Mouse (Mus musculus): Measurements from ENCODE around the gene Hoxa5.

The Hoxa5 gene

DNA sequence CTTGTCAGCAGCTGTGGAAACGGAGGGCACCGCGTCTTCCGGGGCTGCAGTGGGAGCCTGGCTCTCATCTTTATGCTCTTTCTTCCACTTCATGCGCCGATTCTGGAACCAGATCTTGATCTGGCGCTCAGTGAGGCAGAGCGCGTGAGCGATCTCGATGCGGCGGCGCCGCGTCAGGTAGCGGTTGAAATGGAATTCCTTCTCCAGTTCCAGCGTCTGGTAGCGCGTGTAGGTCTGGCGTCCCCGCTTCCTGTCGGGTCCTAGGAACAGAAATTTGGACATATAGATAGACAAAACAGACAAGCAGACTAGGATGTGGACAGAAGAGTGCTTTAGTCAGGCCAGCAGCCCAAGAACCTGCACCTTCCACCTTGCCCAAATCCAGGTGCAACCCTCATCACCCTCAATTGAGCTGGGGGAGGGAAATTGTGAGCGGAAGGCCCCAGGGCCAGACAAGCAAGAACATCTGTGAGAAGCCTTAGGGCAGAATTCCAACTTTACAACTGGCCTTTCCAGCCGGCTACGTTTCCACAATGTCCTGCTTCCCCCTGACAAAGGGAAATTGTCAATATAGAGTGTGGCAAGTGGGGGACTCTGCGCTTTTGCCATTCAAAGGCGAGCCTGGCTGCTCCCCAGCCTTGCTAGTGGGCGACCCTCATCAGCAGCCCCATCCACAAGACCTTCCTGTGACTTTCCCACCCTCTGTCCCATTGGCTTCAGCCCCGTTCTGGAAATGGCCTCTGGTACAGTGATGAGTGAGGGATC is 11.6 kb upstream of the Hoxa5 start:
- DNase-seq (ENCODE audit: low read depth, low spot score): no peak

DNA sequence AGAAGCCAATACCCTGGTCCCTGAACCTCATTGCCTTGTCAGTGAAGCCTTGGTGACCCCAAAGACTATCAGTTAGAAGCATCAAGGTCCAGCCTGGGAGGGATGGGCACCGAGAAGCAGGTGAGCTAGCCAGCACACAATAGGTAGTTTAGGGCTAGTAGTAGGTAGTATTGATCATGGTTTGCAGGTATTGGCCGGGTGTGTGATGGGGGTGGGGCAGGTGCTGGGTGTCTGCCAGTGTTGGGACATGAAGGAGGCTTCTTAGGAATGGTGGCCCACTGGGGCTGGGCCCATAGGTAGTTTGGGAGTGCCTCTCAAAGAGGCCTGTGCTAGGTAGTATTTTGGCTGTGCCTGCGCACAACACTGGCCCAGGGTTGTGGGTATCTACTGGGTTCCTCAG is 10.7 kb upstream of the Hoxa5 start:
- DNase-seq (ENCODE audit: low read depth, low spot score): no peak

DNA sequence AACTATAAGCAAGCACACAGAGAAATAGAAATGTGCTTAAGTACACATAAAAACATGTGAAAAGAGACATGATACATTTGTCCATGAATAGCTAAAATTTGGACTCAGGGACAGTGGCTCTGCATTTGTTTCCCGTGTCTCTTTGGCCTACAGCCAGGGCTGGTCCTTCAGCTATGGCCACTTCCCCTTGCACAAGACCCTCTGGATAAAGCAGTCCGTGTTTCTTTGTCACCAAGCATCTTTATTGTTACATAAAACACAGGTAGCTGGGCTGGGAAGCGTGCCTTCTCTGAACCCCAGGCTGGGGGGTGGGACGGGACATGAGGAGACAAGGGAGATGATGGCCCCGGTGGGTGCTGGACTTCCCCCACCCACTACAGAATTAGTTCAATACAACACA is 9.9 kb upstream of the Hoxa5 start:
- no peak for DNase-seq (ENCODE audit: low read depth, low spot score)

DNA sequence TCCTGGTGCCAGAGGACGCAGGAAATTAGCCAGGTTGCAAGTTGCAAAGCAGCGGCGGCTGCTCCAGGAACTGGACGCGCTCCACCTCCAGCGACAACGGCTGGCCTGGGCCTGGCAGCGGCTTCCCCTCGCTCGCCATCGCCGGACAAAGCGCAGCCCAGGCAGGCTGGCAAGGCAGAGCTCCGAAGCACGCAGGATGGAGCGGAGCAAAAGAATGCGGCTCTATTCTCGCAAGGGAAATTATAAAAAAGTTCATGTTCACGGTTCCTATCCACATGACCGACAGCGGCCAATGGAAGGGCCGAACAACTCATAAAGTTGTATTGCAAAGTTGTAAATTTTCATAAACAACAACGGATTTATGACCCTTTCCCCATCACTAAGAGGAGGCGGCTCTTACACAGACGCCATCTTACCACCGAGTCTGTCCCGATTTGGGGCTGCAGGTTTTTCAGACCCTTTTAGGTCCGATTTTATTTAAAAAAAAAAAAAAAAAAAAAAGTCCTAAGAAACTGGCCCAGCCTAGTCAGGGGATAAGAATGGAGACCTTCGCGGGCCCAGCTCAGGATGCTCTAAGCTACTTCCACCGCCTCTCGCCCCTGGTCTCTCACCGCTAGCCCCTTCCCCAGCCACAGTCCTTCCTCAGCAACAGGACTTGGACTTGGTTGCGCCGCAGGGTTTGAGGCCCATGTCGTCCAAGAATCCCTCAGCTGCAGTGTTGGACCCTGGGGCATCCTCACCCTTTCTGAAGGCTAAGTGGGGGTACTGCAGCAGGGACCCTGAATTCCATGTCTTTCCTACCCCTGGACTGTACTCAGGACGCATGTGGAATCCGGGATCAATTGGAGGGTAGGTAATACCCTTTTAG is 9.0 kb upstream of the Hoxa5 start, which contains the start of the genes Hoxa3 and Gm28308:
Gene Hoxa3, minus strand, starts transcription at position 218 of the 868 bp plus-strand sequence.
Gene Gm28308, minus strand, starts transcription at position 221 of the 868 bp plus-strand sequence.
- no peak for DNase-seq (ENCODE audit: low read depth, low spot score)

DNA sequence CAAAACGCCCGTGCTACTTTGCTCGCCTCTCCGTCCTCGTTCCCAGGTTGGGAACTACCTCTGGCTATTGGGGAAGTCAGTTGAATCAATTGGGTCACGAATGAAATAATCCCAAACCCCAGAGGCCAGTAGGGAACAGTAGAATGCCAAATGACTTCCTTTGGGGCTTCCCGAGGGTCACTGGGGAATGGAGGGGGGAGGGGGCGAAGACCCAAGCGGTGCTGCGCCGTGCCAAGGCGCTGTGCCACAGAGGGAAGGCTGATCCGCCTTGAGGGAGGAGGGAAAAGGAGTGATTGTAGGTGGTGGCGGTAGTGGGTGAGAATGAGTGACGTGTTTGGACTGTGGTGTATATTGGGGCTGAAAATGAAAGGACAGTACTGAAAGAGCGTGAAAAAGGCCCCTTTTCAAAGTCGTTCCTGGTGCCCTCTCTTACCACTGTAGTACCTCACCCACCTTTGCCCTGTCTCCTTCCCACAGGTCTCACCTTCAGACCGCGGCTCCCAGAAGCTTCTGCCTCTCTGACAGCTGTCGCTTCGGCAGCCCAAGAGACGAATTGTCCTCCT is 8.2 kb upstream of the Hoxa5 start:
- no peak for DNase-seq (ENCODE audit: low read depth, low spot score)

DNA sequence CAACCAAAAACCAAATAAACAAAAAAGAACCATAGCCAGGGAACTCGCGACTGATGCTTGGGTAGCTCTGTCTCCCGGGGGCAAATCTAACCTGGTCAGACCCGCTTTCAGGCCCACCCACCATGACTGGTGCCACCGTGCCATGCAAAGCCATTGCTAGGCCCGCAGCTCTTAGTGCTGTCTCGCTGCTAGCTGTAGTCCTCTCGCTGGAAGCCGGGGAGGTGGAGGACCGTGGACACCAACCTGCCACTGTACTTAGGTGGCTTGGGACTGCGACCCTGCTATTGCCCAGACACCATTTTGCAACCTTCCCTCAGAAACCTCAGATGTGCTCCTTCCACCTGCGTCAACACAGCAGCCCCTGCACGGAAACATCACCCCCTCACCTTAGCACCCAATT is 7.6 kb upstream of the Hoxa5 start:
- no peak for DNase-seq (ENCODE audit: low read depth, low spot score)

DNA sequence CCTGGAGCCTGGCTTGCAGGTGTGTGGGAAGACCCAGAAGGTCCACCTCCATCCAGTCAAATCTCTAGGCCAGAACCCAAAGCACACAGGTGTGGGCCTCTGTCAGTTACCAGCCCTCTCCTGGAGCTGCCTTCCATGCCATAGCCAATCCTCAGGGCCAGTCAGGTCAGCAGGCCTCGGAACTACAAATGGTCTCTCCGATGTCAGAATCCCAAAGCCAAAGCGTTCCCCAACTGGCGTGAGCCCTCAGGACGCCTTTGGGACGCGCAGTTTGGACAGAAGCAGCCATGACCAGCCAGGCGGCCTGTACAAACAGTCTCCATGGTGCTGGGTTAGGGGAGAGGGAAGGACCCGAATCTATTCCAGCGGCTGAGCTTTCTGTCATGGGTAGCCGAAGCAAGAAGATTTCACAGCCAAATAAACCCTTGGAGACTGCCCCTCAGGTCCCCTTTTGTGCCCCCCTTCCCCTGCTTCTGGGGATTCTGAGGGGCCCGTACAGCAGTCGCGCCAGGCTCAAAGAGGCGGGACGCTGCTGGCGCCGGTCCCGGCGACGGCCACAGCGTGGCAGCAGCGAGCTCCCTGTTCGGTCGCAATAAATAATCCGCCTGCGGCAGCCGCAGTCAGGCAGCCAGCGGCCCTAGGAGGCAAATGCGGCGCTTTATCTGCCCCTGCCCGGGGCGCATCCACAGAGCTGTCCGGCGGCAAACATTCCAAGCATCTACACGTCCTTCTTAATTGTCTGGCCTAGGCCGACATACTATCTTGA is 7.0 kb upstream of the Hoxa5 start:
- no peak for DNase-seq (ENCODE audit: low read depth, low spot score)

DNA sequence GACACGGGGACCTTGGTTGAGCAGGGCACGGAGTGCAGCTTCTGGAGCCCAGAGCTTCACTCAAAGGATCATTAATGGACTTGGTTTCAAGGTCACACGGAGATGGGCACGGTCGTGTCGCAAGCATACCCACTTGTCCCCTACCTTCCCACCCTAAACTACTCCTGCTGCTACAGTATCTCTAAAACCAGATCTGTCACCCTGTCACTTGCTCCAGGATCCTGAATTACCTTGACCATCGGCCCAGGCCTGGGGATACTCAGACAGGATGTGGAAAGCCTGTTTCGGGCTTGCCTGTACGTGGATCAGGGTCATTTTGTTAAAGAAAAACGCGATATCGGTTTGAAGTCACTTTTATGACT is 5.3 kb upstream of the Hoxa5 start:
- no peak for DNase-seq (ENCODE audit: low read depth, low spot score)

DNA sequence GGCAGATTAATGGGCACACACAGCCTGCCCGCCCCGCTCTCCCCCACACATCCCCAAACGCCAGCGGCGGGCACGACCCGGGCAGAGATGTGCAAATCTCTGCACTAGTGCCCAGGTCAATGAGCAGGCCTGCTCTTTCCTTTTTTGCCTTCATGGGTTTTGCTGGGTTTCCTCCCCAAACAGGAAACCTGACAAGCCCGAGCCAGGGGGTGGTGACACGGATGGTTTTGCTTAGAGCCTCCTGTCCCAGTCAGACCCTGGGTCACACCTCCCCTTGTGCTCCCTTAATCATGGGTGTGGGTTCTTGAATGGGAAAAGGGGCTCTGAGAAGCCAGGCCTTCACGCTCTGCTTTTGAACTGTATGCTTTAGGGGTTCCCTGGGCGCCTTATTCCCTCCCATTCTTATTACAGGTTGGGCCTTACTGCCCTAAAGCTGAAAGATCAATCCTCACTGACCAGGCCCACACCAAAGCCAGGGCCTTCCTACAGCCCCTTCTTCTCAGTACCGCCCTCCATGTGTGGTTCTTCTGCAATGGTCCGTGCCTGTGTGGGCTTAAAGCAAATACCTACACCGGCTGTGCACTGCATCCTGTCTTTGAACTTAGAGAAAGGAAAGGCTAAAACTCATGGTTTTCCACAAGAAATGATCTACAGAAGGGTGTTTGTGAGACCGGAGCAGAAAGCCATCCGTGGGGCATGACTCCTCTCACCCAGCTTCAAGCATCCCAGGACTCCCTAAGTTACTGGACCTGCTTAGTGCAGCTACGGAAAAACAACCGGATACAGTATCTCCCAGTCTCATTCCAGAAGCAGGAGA is 4.7 kb upstream of the Hoxa5 start:
- no peak for DNase-seq (ENCODE audit: low read depth, low spot score)

DNA sequence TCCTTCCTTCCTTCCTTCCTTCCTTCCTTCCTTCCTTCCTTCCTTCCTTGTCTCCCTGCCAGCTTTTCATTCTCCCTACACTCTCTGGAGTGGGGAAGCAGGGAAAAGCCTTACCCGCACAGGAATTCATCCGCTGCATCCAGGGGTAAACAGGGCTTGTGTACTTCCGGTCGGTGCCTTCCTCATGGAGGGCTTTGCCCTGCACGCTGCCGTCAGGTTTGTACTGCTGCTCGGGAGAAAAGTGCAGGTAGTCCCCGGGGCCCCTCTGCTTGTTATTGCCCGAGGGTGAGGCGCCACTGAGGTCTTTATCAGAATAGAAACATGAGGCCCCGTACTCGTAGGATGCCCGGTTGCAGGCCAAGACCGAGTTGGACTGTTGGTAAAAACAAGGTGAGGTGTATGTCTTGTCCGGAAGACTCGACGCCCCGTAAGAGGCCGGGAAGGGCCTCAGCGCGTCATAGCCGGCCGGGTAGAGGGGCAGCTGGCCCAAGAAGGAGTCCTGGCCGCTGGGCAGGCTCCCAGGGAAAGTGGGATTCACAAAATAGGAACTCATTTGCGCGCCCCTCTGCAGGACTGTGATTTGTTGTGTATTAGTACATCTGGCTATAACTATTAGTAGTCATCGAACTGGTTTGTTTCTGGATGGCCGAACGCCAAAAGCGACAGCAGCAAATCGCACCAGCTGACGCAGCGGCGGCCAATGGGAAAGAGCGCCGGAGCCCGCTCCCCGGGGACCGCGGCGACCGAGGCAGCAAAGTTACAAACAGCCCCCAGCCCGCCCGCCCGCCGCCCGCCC is 3.9 kb upstream of the Hoxa5 start, which contains the start of gene Hoxa6:
Gene Hoxa6, minus strand, starts transcription at position 651 of the 796 bp plus-strand sequence.
- no peak for DNase-seq (ENCODE audit: low read depth, low spot score)

DNA sequence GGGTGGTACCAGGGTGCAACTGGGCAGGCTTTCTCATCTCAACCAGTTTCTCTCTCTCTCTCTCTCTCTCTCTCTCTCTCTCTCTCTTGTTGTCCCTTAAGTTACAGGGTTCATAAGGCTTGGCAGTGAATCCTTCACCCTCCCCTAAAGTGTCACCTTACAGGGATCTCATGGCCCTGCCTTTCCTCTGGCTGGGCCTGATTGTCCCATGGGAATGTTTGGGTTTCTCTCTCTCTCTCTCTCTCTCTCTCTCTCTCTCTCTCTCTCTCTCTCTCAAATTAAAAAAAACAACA is 3.2 kb upstream of the Hoxa5 start:
- DNase-seq (ENCODE audit: low read depth, low spot score): no peak

DNA sequence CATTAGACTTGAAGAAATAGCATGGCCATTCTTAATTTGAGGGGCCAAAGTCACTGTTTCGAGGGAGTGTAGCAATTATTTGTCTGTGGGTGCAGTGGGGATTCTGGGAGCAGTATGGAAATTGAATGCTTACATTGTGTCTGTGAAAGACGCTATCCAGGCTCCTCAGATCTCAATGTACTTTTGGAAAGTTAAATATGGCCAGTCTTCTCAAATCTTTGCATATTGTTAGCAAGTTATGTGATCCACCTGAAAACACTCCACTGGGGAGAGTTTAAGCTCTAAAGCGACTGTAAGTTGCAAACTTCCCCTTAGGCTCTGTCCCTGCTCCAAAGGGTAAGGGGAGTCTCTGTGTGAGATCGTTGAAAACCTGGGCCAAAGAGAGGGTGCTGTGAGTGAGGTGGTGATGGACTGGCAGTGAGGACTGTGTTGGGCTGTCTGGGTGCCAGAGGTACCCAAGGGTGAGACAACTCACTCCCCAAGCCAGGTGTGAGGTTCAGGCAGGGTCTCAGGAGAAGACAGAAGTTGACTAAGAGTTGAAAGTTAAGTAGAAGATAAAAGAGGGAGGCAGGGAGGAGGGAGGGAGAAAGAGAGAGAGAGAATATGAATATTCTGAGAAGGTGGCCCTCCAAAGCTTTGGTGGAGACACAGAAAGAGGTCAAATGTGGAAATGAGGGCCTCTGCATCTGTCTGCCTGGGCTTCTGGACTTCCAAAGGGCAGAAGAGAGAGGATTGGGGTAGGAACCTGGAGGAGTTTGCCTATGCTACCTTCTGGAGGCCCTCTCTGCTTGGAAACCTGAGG is 2.7 kb upstream of the Hoxa5 start:
- DNase-seq (ENCODE audit: low read depth, low spot score): no peak

DNA sequence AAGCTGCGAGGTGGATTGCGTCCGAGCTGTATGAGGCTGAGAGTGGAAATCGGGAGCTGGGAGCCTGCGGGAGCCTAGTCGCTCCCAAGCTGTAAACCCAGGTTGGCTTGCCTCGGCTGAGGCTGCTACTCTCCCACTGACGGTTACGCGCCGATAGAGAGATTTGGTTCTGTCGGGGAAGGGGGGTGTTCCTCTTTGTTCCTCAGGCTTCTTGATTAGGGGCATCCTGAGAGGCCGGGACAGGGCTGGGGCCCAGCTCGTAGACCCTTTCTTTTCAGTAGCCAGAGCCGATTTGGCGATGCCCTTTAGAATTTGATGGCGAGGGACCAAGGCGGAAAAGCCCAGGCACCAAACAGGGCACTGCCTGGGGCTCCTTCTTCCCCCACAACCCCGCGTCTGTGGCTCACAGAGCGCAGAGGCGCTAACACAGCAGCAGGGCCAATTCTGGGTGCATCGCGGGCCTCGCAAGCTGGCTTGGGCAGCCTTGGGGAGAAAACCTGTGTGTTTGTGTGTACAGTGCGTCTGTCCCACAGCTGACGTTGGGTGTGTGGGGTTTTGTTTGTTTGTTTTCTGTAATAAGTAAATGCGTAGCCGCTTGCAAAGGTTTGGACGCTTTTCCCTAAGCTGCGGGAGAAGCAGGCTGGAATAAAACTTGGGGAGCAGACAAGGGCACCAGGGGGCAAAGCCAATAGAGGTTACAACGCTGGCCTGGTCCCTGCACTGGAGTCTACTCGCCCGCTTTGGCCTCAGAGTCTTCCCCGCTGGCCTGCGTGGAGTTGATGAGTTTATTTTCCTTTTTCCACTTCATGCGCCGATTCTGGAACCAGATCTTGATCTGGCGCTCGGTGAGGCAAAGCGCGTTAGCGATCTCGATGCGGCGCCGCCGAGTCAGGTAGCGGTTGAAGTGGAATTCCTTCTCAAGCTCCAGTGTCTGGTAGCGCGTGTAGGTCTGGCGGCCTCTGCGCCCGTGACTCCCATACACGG is 1.5 kb upstream of the Hoxa5 start:
- DNase-seq (ENCODE audit: low read depth, low spot score): no peak

DNA sequence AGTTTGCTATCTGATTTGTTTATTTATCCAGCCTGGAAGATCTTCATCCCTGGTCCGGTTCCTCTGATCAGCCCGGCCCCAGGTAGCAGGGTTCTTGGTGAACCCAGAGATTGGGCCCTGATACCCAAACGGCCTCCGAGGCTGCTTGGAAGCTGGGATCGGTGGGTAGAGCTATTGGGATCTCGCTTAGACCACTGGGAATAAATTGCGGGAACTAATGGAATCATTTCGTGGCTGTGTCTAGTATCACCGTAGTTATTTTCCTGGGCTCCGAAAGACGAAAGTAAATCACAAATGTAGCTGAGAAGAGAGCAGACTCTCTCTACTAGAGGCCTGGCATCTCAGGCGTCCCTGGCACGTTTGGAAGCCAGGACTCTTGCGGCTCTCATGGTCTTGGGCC is 834 bp upstream of the Hoxa5 start:
- DNase-seq (ENCODE audit: low read depth, low spot score): no peak

DNA sequence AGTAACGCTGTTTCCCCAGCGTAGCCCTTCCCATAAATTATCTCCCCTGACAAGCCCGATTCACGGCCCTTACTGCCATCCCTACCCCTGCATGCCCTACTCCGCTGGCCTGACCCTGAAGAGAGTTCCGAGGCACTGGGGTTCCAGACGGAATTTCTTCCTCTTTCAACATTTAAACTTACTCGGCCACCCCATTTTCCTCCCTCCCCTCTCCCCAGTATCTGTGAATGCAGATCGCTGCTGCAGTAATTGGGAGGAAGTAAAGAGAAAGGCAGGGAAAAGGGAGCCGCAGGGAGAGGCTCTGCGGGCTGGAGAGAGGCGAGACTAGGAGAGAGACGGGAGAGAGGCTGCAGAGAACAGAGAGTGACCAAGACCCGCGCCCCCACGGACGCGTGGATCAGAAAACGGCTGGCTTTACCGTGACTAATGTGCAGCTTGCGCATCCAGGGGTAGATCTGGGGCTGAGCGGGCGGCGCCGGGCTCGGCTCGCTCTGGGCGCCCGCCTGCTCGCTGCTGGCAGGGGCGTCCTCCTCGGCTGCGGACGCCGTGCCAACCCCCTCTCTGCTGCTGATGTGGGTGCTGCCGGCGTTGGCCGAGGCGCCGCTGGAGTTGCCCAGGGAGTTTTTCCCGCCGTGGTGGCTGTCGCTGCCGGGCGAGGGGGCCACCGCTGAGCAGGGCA is 877 bp downstream of the Hoxa5 start:
- no peak for DNase-seq (ENCODE audit: low read depth, low spot score)

DNA sequence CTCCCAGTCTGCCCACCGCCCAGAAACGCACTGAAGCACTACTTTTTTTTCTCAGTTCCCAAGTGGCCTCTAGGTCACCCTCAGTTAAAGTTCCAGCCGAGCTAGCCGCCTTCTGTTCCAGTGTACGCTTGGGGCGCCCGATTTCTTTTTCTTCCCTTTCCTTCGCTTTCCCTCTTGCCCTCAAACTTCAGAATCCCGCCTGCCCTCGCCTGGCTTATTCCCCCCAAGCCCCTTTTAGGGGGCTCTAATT is 1.3 kb downstream of the Hoxa5 start:
- no peak for DNase-seq (ENCODE audit: low read depth, low spot score)

DNA sequence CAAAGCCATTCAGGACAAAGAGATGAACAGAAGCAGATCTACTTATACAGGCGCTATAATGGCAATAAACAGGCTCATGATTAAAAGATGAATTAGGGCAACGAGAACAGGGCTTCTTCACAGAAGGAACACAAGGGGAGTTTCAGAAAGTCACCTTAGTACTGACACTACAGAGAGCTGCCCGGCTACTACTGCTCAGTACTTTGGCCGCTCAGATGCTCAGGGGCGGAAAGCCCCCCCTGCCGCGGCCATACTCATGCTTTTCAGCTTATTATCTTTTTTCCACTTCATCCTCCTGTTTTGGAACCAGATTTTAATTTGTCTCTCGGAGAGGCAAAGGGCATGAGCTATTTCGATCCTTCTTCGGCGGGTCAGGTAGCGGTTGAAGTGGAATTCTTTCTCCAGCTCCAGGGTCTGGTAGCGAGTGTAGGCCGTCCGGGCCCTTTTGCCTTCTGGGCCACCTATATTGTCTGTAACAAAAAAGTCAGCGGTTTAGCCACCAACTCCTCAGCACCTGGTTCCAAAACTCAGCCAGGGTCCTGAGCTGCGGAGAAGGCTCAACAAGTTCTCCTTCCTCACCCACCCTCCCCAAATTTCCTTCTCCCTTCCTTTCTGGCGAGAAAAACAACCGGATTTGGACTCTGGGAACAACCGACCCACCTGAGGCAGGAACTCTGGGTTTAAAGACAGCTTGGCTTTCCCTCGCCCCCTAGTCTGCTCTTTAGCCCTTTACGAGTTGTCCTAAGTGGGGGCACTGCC is 1.8 kb downstream of the Hoxa5 start:
- no peak for DNase-seq (ENCODE audit: low read depth, low spot score)
